Mouse (Mus musculus) intestine, postnatal 0 days (tissue): ENCODE results near the gene Mtf1. TPM values are rescaled to one million over a fixed set of nuclear protein-coding genes. Genes with fewer than 3 reads are reported as not detected.
A peak's percentile ranks its signal among the peaks of the same experiment; 100 is the strongest.

Experiments
- ATAC-seq: fragments of 200-750 bp; cut with Nextera tagmentation; 2 replicates; pipeline ENCODE4 v1.8.0; 2017; ENCODE audit warnings: mild to moderate bottlenecking, moderate TSS enrichment, moderate library complexity
- H3K27ac ChIP-seq: fragments of 300-500 bp; sonication (generic); 2 replicates; pipeline ENCODE4 v1.5.1; 2014; ENCODE audit warnings: mild to moderate bottlenecking, low read depth, low read length, moderate library complexity
- H3K27me3 ChIP-seq: fragments of 300-500 bp; sonication (generic); replicated peaks from 2 replicates; pipeline ENCODE4 v1.6.1; 2014; ENCODE audit warnings: low read length, mixed read lengths; ENCODE audit not compliant: control insufficient read depth, insufficient read depth
- H3K36me3 ChIP-seq: fragments of 300-500 bp; sonication (generic); 2 replicates; pipeline ENCODE4 v1.6.1; 2014; ENCODE audit warnings: mild to moderate bottlenecking, moderate library complexity; ENCODE audit not compliant: control insufficient read depth, insufficient read depth
- H3K4me1 ChIP-seq: fragments of 300-500 bp; sonication (generic); replicated peaks from 2 replicates; pipeline ENCODE4 v1.6.1; 2014; ENCODE audit warnings: antibody characterized with exemption, low read length, mixed read lengths; ENCODE audit not compliant: control insufficient read depth, insufficient read depth
- H3K4me2 ChIP-seq: fragments of 300-500 bp; sonication (generic); replicated peaks from 2 replicates; pipeline ENCODE4 v1.6.1; 2014; ENCODE audit warnings: low read depth, mild to moderate bottlenecking, moderate library complexity
- H3K4me3 ChIP-seq: fragments of 300-500 bp; sonication (generic); 2 replicates; pipeline ENCODE4 v1.5.1; 2014; ENCODE audit warnings: low read depth, low read length
- H3K9ac ChIP-seq: fragments of 300-500 bp; sonication (generic); 2 replicates; pipeline ENCODE4 v1.6.1; 2014; ENCODE audit warnings: mild to moderate bottlenecking, low read depth, low read length
- H3K9me3 ChIP-seq: fragments of 300-500 bp; sonication (generic); 2 replicates; pipeline ENCODE4 v1.6.1; 2016; ENCODE audit warnings: mixed run types; ENCODE audit not compliant: control insufficient read depth
- CTCF ChIP-seq: sonication (generic); IDR thresholded peaks from 2 replicates; pipeline ENCODE4 v1.5.1; 2016; ENCODE audit warnings: low read depth, mild to moderate bottlenecking, control low read depth, antibody characterized with exemption, moderate library complexity
- WGBS: fragments of 180-500 bp; shearing (Covaris S2); extraction: QIAGEN DNeasy Blood & Tissue Kit; methylation state at CpG from one replicate; pipeline ENCODE4 v1.1.7; 2014; 5-methylcytosine and 5-hydroxymethylcytosine counted together
- polyA plus RNA-seq: library from polyadenylated mRNA; unstranded; fragments of >200 nt; fragmentation: Nextera tagmentation; extraction: Ambion mirVana; gene quantifications from 2 replicates; pipeline ENCODE4 v1.2.1, GENCODE M21; 2015

Mtf1 gene
- polyA plus RNA-seq, 1 experiment from 2014 or later: 10.4 TPM

GRCm38 (mm10) chr4:124809136-124809883 lies 7.4 kb downstream of the Mtf1 start:
- ATAC-seq: no peak
- Histone ChIP-seq H3K9me3 (no peaks in the 10 kb centered on the region), H3K36me3 (peaks cover 44% of the 10 kb centered on the region), H3K27ac (no peak overlapping the region), H3K4me1 (no peaks in the 10 kb centered on the region), H3K9ac (no peak overlapping the region), H3K4me2 (no peak overlapping the region), H3K4me3 (no peak overlapping the region), H3K27me3 (no peaks in the 10 kb centered on the region)
- TF ChIP-seq CTCF: no peak
- WGBS: 66% methylated on average over 9 of the region's 9 CpGs

GRCm38 (mm10) chr4:124810056-124810455 lies 8.2 kb downstream of the Mtf1 start:
- ATAC-seq: no peak
- TF ChIP-seq CTCF: no peak
- no peak overlapping the region for H3K4me2 ChIP-seq

GRCm38 (mm10) chr4:124811347-124811975 lies 9.6 kb downstream of the Mtf1 start:
- Histone ChIP-seq H3K4me2 (no peak overlapping the region), H3K27me3 (no peaks in the 10 kb centered on the region), H3K4me1 (no peaks in the 10 kb centered on the region), H3K27ac (no peak overlapping the region), H3K9ac (peak overlapping the region; percentile 17; the same call in 1 of the 2 replicates), H3K4me3 (no peak overlapping the region), H3K9me3 (no peaks in the 10 kb centered on the region), H3K36me3 (peaks cover 27% of the 10 kb centered on the region; the same call in 1 of the 2 replicates)
- WGBS: 74% methylated on average over 9 of the region's 9 CpGs
- no peak for ATAC-seq
- TF ChIP-seq CTCF: no peak

More at GRCm38 (mm10) chr4:124810056-124810455, 8.2 kb downstream of the Mtf1 start:
- no peak overlapping the region for H3K4me3 ChIP-seq
- H3K9me3 ChIP-seq: no peaks in the 10 kb centered on the region
- peaks cover 41% of the 10 kb centered on the region for H3K36me3 ChIP-seq
- H3K27ac ChIP-seq: no peak overlapping the region
- H3K4me1 ChIP-seq: no peaks in the 10 kb centered on the region
- no peak overlapping the region for H3K9ac ChIP-seq
- 79% methylated on average over 7 of the region's 7 CpGs for WGBS
- H3K27me3 ChIP-seq: no peaks in the 10 kb centered on the region

- Histone ChIP-seq H3K9ac (no peak overlapping the region), H3K4me1 (0 out of 2 replicates have a peak, but pooled peaks cover 4% of the 10 kb centered on the region), H3K27ac (no peak overlapping the region), H3K4me2 (no peak overlapping the region), H3K36me3 (peaks cover 26% of the 10 kb centered on the region), H3K9me3 (no peaks in the 10 kb centered on the region), H3K4me3 (no peak overlapping the region), H3K27me3 (no peaks in the 10 kb centered on the region)
- 94% methylated on average over 11 of the region's 11 CpGs for WGBS
- ATAC-seq: no peak
- no peak for TF ChIP-seq CTCF
These were observed 14.0 kb downstream of the Mtf1 start for GRCm38 (mm10) chr4:124815901-124816300.

GRCm38 (mm10) chr4:124817803-124818202 lies 15.9 kb downstream of the Mtf1 start:
- no peak overlapping the region for H3K4me3 ChIP-seq
- peak; percentile 93 for ATAC-seq
- TF ChIP-seq CTCF: no peak
- no peak overlapping the region for H3K4me2 ChIP-seq
- H3K27ac ChIP-seq: 0 out of 2 replicates have a peak overlapping the region, but pooled peaks have one; percentile 5
- H3K4me1 ChIP-seq: 0 out of 2 replicates have a peak, but pooled peaks cover 4% of the 10 kb centered on the region
- peaks cover 34% of the 10 kb centered on the region for H3K36me3 ChIP-seq
- no peak overlapping the region for H3K9ac ChIP-seq
- no peaks in the 10 kb centered on the region for H3K27me3 ChIP-seq
- WGBS: 14% methylated on average over 6 of the region's 6 CpGs
- no peaks in the 10 kb centered on the region for H3K9me3 ChIP-seq

GRCm38 (mm10) chr4:124818832-124819231 lies 16.9 kb downstream of the Mtf1 start:
- TF ChIP-seq CTCF: no peak

More at GRCm38 (mm10) chr4:124818832-124819231, 16.9 kb downstream of the Mtf1 start:
- peak; percentile 71 for ATAC-seq
- Histone ChIP-seq H3K36me3 (peaks cover 40% of the 10 kb centered on the region), H3K4me3 (no peak overlapping the region), H3K27me3 (no peaks in the 10 kb centered on the region), H3K4me1 (0 out of 2 replicates have a peak, but pooled peaks cover 4% of the 10 kb centered on the region), H3K9me3 (no peaks in the 10 kb centered on the region), H3K4me2 (no peak overlapping the region; the same call in 1 of the 2 replicates), H3K27ac (0 out of 2 replicates have a peak overlapping the region, but pooled peaks have one; percentile 5), H3K9ac (no peak overlapping the region)
- 45% methylated on average over 4 of the region's 4 CpGs for WGBS
